Mouse (Mus musculus) T-cell, adult 2 months (primary cell): ENCODE data around the gene Tgfbr3l.
A peak's percentile ranks its signal among the peaks of the same experiment; 100 is the strongest.

ENCODE experiments used
- DNase-seq: peaks from one replicate; pipeline ENCODE4 v3.0.0; 2022; ENCODE audit warnings: low spot score

The Tgfbr3l gene

GRCm38 (mm10) chr8:4265160-4265914 is 17.3 kb downstream of the Tgfbr3l start:
- DNase-seq, result no peak

- no peak for DNase-seq
Observed at GRCm38 (mm10) chr8:4267627-4268026, 19.6 kb downstream of the Tgfbr3l start.

GRCm38 (mm10) chr8:4269609-4270008 is 21.6 kb downstream of the Tgfbr3l start:
- no peak for DNase-seq

GRCm38 (mm10) chr8:4275275-4276110 is 27.5 kb downstream of the Tgfbr3l start, which contains the start of gene Timm44:
Timm44 (minus strand) TSS chr8:4275913.
- peak; percentile 95 for DNase-seq

- no peak for DNase-seq
Observed at GRCm38 (mm10) chr8:4276111-4276465, 28.1 kb downstream of the Tgfbr3l start.

- no peak for DNase-seq
Observed at GRCm38 (mm10) chr8:4292738-4293137, 44.7 kb downstream of the Tgfbr3l start.

GRCm38 (mm10) chr8:4297822-4298221 is 49.8 kb downstream of the Tgfbr3l start:
- no peak for DNase-seq
